Mouse (Mus musculus) fat pad, adult 2 months (tissue): Measurements from ENCODE around the gene Rnf225.

ENCODE experiments used
- DNase-seq: peaks from one replicate; pipeline ENCODE4 v3.0.0-alpha.2; 2011; ENCODE audit warnings: low read depth, low spot score; ENCODE audit errors: extremely low read depth

The Rnf225 gene

GRCm38 (mm10) chr7:12980291-12980690 is 53.1 kb downstream of the Rnf225 start:
- no peak for DNase-seq
